Mouse (Mus musculus) gastrocnemius, adult 8-10 months (tissue): ENCODE measurements around the gene Lrmda. TPM values are rescaled to one million over a fixed set of nuclear protein-coding genes. Genes with fewer than 3 reads are reported as not detected.

Experiments
- DNase-seq, 2 experiments: peaks; one replicate each; pipeline ENCODE4 v3.0.0; 2022; ENCODE audit warnings: low spot score in 2 of 2
- total RNA-seq, 4 experiments: library from RNA; stranded (reverse); gene quantifications; 2 replicates each; pipeline ENCODE4 v1.2.4; 2022

Gene Lrmda
- total RNA-seq, 4 experiments from 2014 or later = 2.2 to 3.2 (median 2.6) TPM

DNA sequence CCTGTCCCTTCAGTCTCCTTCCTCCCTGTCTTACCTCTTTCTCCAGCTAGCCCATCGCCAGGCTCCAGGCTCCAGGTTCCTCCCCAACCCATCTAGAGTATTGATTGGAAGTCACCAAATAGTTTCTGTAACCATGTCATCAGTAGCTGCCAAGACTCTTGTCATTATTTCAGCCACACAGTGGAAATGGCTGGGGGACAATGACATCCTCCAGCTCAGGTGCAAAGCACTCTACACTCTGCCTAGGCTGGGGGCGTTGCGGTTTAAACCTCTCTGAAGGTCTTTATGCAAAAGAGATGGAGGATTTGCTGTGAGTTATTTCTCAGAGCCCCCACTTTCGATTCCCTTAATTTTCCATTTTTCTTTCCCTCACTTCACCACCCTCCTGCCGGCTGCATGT, 287.2 kb downstream of the Lrmda start:
- DNase-seq = no peak

DNA sequence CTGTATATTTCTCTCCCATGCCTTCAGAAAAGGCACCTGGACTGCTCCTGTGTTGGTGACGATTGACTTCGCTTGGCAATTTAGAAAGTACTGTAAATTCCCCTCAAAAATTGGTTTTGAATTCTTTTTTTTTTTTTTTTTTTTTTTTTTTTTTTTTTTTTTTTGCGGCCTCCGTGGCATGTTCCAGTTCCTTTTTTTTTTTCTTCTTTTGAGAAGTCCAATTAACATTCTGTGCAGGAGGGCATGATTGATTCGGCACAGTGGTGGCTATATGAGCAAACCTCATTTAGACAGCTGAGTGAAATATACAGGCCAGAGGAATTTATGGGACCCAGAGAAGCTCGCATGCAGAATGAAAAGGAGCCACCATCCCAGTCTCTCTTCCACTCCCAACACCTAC, 288.5 kb downstream of the Lrmda start:
- DNase-seq = no peak

DNA sequence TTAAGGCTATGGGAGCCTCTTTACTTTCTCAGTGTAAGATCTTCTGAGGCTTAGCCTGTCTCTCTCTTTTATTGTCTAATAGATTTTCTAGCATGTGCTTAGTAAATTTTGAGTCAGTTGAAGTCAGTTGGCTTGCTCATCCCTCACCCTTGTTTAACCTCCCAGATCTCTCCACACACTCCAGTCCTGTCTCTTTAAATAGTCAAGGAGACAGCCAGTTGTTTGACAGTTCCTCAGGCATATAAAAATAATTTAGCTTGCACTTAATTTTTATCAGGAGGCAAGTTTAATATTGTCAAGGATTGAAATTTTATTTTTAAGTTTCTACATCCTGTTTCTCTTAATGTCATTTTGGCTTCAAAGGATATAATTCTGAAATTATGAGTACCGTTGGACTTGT, 303.5 kb downstream of the Lrmda start:
- no peak for DNase-seq

DNA sequence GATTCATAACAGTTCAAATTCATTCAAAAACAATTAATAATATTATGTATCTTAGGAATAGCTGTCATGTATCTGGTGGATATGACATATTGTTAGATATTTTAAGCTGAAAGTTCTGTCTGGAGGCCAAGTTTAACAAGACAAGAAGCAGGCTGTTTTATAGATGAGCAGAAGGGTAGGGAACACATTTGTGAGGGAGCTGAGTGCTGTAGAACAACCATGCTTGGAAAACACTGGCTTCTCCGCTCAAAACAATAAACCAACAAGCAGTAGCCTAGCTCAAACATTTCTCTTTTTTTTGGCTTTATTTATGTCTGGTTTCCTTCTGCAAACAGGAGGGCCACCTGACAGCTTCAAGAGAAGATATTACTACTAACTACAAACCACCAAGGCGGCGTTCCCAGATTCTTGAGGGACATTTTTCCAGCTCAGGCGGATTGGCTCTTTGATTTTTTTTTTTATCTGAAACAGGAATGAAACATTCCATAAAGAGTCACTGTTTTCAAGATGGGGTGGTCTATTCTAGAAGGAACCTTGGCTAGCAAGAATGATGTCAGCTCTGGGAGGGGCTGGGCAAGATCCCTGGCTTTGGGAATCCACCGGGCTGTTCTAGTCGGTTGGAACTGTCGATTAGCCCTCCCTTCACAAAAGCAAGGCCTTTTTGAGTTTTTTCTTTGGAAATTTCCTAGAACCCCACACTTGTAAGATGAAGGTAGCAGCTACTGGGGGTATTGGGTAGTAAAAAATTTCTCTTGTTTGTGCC, 304.2 kb downstream of the Lrmda start:
- no peak for DNase-seq

DNA sequence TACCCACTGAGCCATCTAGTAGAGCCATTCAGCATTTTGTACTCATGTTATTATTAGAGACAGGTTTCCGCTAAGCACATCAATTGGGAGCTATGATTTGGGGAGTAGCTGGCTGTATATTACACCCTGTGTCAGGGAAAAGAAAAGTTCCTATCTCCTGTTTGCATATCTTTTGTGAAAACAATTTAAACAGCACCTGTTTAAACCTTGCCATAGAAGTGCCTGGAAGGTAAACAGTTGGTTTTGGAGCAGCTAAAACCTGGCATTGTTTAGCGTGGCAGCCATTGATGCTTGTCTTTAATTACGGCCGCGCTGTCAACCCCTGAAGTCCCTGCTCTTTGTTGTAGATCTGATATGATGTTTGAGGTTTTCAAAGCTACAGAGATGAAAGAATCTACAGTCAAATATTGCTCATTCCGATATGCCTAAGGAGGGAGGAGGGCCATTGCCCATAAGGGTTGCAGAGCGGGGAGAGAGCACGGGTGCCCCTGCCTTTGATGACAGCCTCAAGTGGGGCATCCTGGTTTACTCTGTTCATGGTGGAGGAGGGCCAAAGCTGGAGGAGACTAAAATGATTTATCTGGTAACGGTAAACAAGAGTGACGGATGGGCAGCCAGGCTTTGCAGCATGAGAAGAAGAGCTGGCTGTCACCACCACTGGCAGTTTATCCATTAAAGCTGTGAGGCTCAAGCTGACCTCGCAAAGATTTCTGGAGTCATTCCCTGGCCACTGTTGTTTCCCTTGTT, 306.9 kb downstream of the Lrmda start:
- DNase-seq = no peak

DNA sequence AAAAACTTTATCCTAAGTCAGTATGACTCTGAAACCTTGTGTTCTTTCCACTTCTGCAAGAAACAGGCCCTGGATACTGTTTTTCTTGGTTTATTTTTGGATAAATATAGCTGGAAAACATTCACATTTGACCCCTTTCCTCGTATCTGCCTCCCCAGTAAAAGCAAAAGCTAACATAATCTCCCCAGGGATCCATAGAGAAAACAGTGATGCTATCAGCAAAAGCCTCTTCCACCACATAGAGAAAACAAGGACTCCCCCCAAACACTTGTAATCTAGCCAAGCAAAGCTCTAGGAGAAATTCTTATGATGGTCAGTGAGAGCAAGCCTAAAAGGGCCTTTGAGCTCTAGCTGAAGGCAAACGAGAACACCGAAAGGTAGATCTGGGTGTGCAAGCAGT, 309.7 kb downstream of the Lrmda start:
- DNase-seq = no peak

DNA sequence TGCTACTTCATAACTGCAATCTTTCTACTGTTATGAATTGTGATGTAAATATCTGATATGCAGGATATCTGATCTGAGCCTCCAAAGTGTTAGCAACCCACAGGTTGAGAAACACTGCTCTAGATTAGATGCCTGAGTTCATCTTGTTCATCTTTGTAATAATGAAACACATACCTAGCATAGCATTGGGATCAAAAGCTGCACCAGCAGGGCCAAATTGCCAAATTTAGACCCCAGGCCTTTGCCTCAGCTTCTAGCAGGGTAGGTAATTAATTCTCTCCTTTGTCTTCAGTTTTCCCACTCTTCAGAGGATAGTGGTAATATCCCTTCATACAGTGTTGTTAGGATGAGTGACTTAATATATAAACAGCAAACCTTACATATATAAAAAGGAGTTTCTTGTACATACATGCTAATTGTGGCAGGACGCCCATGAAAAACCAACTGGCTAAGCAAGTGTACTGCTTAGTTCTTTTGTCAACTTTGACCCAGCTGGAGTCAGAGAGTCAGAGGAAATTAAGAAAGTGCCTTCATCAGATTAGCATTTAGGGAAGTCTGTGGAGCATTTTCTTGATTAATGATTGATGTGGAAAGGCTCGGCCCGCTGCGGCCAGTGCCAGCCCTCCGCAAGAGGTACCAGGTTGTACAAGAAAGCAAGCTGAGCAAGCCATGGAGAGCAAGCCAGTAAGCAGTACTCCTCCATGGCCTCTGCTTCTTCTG, 315.7 kb downstream of the Lrmda start:
- DNase-seq = no peak

DNA sequence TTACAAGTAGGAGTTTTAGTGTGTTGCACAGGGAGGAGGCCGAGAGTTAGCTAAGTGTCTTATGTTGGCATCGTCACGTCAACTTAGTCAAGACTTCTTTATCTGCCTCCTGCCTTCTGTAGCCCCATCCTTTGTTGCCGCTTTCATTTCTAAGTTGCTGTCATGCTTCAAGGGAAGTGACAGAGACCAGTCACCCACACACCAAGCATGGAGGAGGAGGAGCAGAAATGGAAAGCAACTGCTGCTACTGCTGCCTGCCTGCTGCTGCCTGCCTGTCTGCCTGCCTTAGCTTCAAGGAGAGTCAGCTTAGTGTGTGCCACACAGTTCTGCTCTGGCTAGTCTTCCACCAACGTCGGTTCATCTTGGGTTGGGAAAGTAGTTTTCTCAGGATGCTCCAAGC, 319.7 kb downstream of the Lrmda start:
- no peak for DNase-seq

DNA sequence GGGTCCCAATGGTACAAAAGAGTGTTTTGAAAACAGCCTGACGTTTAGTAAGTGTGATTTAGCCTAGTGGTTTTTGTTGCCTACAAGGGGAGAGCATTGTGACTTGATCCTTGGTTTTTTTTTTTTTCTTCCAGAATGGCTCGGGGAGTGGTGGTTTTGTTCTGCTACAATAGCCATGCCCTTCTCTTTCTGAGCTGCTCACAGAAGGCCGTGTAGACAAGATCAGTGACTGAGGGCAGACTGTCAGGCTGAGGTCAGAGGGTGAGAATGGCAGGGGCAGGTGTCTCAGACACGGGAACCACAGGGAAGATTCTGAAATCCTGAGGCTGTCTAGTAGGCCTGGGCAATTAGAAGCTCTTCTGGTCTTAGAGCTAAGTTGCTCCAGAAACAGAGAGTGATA, 323.8 kb downstream of the Lrmda start:
- DNase-seq = no peak

DNA sequence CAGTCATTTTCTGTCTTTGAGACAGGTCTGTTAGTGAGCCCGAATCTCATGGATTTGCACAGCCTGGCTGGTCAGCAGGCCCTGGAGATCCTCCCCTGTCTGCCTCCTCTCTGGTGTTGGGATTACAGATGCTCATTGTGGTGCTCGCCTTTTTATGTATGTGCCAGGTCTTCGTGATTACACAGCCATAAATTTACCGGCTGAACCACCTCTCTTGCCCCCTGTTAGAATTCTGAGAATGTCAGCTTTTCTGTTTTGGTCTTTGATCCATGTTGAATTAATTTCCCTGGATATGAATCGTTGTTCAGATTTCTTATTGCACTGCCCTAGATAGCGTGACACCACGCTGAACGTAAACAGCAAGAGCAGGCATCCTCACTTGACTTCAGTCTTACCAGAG, 325.7 kb downstream of the Lrmda start:
- no peak for DNase-seq

DNA sequence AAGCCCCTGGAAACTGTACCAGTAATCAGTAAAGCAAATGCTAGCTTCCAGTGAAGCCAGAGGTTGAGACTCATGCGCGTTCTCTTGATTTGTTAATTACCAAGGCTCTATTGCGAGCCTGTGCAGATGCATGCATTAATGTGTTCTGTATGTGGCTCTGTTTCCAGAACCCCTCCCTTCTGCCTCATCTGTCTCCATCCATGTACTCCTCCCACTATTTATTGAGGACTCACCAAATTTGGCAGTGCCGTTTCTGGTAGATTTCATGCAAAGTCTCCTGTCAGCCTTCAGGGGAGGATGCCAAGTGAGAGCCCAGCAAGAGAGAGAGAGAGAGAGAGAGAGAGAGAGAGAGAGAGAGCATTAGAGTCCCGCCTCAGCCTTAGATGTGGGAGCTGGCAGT, 334.1 kb downstream of the Lrmda start:
- no peak for DNase-seq

DNA sequence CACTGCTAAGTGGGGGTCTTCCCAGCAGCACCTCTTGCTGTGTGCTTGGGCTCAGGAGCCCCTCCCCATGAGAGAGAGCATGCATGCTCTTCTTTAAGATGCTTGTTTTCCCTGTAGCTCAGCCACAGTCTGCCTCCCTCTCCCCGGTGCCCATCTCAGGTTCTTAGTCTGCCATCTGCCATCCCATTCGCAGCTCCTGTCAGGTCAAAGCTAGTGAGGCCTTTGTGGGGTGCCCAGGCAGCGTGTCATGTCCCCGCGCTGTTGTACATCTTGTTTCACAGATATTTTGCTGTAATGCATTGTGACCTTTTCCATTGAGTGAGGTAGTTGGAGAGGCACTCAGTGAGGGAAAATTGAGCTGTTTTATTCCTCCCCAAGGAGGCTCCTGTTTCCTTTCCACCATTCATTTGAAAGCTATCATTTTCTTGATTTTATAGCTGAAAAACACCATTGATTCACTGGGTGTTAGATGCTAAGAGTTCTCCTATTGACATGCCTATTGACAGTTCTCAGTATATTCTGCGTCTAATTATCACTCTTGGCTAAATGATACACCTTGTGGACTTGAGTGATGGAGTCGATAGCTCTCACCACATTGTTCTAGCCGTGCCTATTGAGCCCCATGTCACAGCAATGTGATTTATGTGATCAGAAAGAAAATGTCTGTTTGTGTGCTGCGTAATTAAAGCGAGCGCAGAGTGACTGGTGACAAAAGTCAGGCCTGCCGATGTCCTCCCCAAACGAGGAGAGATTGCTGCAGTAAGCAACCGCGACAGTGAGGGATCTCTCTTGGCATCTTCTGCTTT, 335.5 kb downstream of the Lrmda start:
- no peak for DNase-seq

DNA sequence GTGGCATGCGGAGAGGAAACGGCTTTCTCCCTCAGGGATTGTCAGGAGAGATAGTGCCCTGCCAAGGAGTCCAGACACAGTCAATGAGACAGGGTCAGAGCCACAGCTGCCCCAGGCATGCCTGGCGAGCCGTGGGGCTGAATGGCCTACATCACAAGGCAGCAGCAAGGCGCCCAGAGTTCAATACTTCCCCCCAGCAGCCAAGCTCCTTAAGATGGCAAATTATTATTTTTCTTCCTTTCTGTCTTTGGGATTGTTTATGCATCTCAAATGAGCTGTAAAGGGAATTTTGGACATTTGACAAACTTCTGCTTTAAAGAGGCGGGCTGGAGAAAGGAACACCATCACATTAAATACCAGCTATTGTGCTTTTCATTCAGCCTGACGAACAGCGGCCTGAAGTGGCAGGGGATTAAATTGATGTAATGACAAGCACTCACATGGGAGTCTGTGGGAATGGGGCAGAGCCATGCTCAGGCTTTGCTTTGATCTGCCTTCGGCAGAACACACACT, 338.5 kb downstream of the Lrmda start:
- DNase-seq = no peak

DNA sequence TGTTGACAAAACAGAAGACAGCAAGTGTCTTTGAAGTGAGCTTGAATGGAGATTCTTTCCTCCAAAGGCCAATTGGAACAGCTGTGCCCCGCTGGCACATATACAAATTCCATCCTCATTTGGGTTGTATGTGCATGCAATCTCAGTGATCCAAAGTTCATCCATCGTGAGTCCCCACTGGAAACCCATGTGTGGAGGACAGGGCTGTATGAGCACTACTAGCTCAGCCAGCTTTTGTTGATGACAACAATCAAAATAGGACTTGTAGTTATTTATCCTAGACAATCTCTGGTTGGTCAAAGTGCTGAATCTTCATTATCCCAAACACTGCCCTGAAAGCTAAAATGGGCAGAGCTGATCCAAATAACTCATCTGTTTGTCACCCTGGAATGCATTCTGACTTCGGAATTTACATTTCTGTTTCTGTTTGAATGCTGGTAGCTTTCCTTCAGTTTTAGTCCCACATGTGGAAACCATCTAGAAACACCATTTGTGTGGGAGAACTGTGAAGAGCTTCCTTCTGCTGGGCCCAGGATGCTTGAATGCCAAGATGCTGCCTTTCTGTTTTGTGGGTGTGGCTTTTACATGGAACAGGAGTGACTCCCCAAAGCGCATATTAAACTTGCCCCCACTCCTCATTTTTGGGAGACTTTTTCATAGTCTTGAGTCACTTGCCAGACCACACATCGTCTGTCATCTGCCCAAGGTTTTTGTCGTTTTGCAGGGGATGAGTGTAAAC, 344.7 kb downstream of the Lrmda start:
- no peak for DNase-seq

DNA sequence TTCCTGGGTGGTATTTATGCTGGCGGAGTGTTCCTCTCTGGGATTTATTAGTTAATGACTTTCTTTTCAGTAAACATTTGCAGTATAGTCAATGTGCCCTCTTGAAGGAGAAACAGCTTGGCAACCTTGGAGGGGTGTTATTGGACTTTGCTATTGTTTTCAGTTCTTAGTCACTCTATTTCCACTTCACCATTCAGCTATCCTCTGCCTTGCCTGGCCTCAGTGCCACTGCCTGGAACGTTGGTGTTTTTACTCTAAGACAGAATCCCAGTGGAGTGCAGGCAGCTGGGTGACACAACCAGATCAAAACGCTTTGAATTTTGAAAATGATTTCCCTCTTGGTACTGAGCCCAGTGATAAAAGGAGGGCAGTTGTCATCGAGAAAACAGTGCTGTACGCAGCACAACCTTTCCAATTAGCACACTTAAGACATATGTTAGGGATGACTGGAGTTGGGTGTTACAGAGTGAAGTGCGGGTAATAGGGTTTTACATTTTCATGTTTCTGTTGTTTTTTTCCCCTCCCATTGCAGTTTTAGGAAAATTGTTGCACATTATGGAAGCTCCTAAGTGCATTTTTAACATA, 345.4 kb downstream of the Lrmda start:
- no peak for DNase-seq

DNA sequence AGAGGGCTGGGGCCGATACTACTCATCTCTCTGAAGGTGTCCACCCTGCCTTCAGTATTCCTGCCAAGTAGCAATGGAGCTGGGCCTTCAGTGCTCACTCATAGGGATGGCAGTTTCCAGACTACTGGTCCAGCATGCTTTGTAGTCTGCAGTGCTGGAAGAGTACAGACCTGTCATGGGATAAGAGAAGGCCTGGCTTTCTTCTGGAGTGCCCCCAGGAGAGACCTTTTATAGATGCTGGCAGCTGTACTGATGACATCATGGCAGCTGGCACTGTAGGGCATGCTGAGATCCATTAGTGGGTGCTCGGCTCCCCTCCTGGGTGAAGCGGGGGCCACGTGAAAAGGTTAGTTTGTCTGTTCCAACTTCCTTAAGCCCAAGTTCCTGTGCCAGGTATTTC, 348.1 kb downstream of the Lrmda start:
- no peak for DNase-seq

DNA sequence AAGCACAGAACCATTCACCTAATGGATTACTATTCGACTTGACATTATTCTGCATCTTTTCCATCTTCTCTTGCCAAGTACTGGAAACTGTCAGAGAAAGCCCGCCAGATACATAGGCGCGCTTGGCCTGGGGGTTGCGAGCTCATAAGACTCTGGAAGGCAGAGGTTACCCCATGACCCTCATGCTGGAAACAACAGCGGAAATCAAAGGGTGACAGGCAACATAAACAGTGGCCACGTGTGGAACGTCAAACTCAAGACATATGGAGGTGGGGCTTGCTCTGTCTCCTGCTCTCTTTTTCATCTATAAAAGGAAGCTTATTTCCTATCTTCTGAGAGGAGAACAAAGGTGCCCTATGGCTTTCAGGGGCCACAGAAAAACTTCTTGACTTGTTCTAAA, 351.6 kb downstream of the Lrmda start:
- DNase-seq = no peak

DNA sequence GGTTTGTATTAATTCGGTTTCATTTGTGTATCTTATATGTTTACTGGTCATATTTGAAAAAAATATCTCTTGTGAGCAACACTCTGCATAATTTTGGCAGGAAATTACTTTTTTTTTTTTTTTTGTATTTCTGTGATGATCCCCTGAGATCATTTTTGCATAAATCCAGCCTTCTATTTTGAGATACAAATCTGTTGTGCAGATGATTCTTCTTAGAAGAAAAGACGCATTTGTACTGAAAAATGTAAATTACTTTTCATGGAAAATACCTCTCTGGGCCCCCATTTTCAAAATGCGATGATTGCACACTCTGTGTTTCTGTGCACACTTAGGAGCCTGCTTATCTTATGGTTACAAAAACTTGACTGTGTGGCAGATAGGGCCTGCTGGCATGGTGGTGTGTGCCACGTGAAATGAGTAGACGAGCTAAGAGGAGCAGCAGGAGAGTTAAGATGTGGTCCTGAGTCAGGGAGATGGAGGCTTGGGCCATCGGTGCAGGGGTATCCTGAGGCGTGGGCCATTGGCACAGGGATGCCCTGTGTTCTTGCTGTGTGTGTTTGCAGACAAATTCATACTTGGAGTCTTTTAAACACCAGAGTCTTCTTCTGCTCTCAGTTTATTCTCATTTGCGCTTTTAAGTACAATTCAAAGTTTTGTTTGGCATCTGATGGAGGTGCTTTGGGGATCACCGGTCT, 353.3 kb downstream of the Lrmda start:
- DNase-seq = no peak

DNA sequence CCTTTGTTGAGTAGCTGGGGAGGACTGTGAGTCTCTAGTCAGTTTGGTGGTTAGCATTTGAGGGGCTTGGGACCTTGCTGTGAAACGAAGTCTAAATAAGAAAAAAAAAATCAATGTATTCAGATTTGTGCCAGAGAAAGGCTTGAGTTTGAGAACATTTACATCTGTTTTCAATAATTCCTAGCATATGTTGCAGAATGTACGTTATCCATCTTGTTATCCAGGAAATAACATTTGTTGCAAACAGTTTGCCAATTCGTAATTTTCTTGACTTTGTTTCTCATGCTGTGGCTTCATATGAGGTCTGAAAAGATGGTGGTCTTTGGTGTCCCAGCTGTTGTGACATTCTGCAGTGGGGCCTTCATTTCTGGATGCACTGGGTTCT, 353.8 kb downstream of the Lrmda start:
- DNase-seq = no peak

DNA sequence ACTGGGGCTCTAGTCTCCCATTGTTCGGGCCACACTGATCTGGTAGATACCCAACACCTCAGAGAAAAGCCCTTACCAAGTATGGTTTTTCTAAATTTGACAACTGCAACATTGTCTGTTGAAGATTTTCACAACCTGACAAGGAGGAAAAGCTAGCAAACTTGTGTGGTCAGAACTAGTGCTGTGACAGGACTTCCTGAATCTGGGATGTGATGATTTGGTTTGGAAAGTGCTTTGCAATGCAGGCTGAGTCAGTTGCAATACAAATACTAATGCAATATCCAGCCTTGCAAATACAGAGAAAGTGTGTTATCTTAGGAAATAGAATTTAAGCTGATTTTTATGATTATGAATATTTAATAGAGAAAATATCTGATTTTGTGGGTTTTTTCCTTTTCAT, 357.6 kb downstream of the Lrmda start:
- no peak for DNase-seq
